Mouse (Mus musculus): ENCODE results near the gene C8a. TPM values are rescaled to one million over a fixed set of nuclear protein-coding genes. Genes with fewer than 3 reads are reported as not detected.

C8a gene
- polyA plus RNA-seq, 1 experiment from 2014 or later, result not detected

Other genes starting within 250 kb of the C8a start
- gene C8b, start 110.1 kb downstream of the C8a start, polyA plus RNA-seq (2015; fragmentation: Nextera tagmentation; extraction: Ambion mirVana), result not detected in 2 replicates
- gene Gm17662, start 19.1 kb downstream of the C8a start, polyA plus RNA-seq (2015; fragmentation: Nextera tagmentation; extraction: Ambion mirVana), result not detected in 2 replicates
- gene Fyb2, start 37.1 kb upstream of the C8a start, polyA plus RNA-seq (2015; fragmentation: Nextera tagmentation; extraction: Ambion mirVana), result 0.22 and 0.26 TPM in 2 replicates
- 0.92 and 1.1 TPM in 2 replicates for gene Prkaa2, start 233.5 kb upstream of the C8a start, polyA plus RNA-seq (2015; fragmentation: Nextera tagmentation; extraction: Ambion mirVana)

Data from limb, embryonic 13.5 days (tissue).